Mouse (Mus musculus): ENCODE data around the gene C1qtnf1. TPM values are rescaled to one million over a fixed set of nuclear protein-coding genes. Genes with fewer than 3 reads are reported as not detected.

Gene C1qtnf1
- polyA plus RNA-seq, 1 experiment from 2014 or later: 2.8 TPM

- Histone ChIP-seq H3K27ac (peak overlapping the region; percentile 4; the same call in 1 of the 2 replicates), H3K36me3 (no peaks in the 10 kb centered on the region), H3K4me3 (replicated peaks) (no peak overlapping the region), H3K9me3 (no peaks in the 10 kb centered on the region), H3K4me1 (replicated peaks) (peaks cover 8% of the 10 kb centered on the region; the same call in 1 of the 2 replicates), H3K4me2 (replicated peaks) (no peak overlapping the region), H3K9ac (replicated peaks) (no peak overlapping the region), H3K27me3 (no peaks in the 10 kb centered on the region)
- 85% methylated on average over 10 of the region's 10 CpGs for WGBS
- ATAC-seq: no peak
These were observed 41.6 kb downstream of the C1qtnf1 start for GRCm38 (mm10) chr11:118469509-118470160.

GRCm38 (mm10) chr11:118470234-118470966 is 42.4 kb downstream of the C1qtnf1 start:
- no peaks in the 10 kb centered on the region for H3K9me3 ChIP-seq
- no peak overlapping the region for H3K4me3 ChIP-seq (replicated peaks)
- WGBS: 20% methylated on average over 12 of the region's 12 CpGs
- peaks cover 2% of the 10 kb centered on the region; the same call in 1 of the 2 replicates for H3K27me3 ChIP-seq
- peak overlapping the region; percentile 45; the same call in 1 of the 2 replicates for H3K27ac ChIP-seq
- peaks cover 8% of the 10 kb centered on the region; the same call in 1 of the 2 replicates for H3K4me1 ChIP-seq (replicated peaks)
- H3K4me2 ChIP-seq (replicated peaks): no peak overlapping the region
- H3K36me3 ChIP-seq: no peaks in the 10 kb centered on the region
- no peak overlapping the region for H3K9ac ChIP-seq (replicated peaks)
- ATAC-seq: no peak

- Histone ChIP-seq H3K4me1 (replicated peaks) (peaks cover 10% of the 10 kb centered on the region; the same call in 1 of the 2 replicates), H3K36me3 (no peaks in the 10 kb centered on the region), H3K9ac (replicated peaks) (no peak overlapping the region), H3K9me3 (no peaks in the 10 kb centered on the region), H3K4me3 (replicated peaks) (no peak overlapping the region), H3K4me2 (replicated peaks) (no peak overlapping the region), H3K27me3 (peaks cover 3% of the 10 kb centered on the region; the same call in 1 of the 2 replicates), H3K27ac (no peak overlapping the region)
- ATAC-seq: no peak
- WGBS: 60% methylated on average over 13 of the region's 13 CpGs
These were observed 43.7 kb downstream of the C1qtnf1 start for GRCm38 (mm10) chr11:118471676-118472075.

GRCm38 (mm10) chr11:118473161-118473560 is 45.2 kb downstream of the C1qtnf1 start:
- no peak overlapping the region for H3K4me2 ChIP-seq (replicated peaks)
- 96% methylated on average over 1 of the region's 1 CpGs for WGBS

GRCm38 (mm10) chr11:118473842-118474500 is 46.0 kb downstream of the C1qtnf1 start:
- Histone ChIP-seq H3K27me3 (peaks cover 3% of the 10 kb centered on the region; the same call in 1 of the 2 replicates), H3K4me3 (replicated peaks) (no peak overlapping the region), H3K9me3 (no peaks in the 10 kb centered on the region), H3K27ac (no peak overlapping the region), H3K9ac (replicated peaks) (no peak overlapping the region), H3K4me2 (replicated peaks) (no peak overlapping the region), H3K4me1 (replicated peaks) (peaks cover 22% of the 10 kb centered on the region), H3K36me3 (no peaks in the 10 kb centered on the region)
- 85% methylated on average over 6 of the region's 6 CpGs for WGBS
- no peak for ATAC-seq

More at GRCm38 (mm10) chr11:118473161-118473560, 45.2 kb downstream of the C1qtnf1 start:
- no peaks in the 10 kb centered on the region for H3K9me3 ChIP-seq
- H3K9ac ChIP-seq (replicated peaks): no peak overlapping the region
- H3K27ac ChIP-seq: no peak overlapping the region
- H3K27me3 ChIP-seq: peaks cover 3% of the 10 kb centered on the region; the same call in 1 of the 2 replicates
- peaks cover 22% of the 10 kb centered on the region for H3K4me1 ChIP-seq (replicated peaks)
- no peak for ATAC-seq
- no peak overlapping the region for H3K4me3 ChIP-seq (replicated peaks)
- H3K36me3 ChIP-seq: no peaks in the 10 kb centered on the region

GRCm38 (mm10) chr11:118475496-118476083 is 47.6 kb downstream of the C1qtnf1 start:
- no peak overlapping the region for H3K9ac ChIP-seq (replicated peaks)
- H3K4me3 ChIP-seq (replicated peaks): no peak overlapping the region
- H3K36me3 ChIP-seq: no peaks in the 10 kb centered on the region
- no peak overlapping the region for H3K4me2 ChIP-seq (replicated peaks)
- peaks cover 14% of the 10 kb centered on the region for H3K4me1 ChIP-seq (replicated peaks)
- H3K27ac ChIP-seq: no peak overlapping the region
- ATAC-seq: no peak
- H3K27me3 ChIP-seq: peaks cover 3% of the 10 kb centered on the region; the same call in 1 of the 2 replicates
- WGBS: 90% methylated on average over 7 of the region's 7 CpGs
- H3K9me3 ChIP-seq: no peaks in the 10 kb centered on the region

GRCm38 (mm10) chr11:118476396-118477373 is 48.7 kb downstream of the C1qtnf1 start, which contains the start of gene Engase:
TSS of gene Engase (plus strand) at chr11:118476829.
- Histone ChIP-seq H3K27me3 (peaks cover 3% of the 10 kb centered on the region; the same call in 1 of the 2 replicates), H3K27ac (0 out of 2 replicates have a peak within 1 kb of the TSS, but pooled peaks have one; percentile 3), H3K9ac (replicated peaks) (peak within 1 kb of the TSS; percentile 70), H3K4me1 (replicated peaks) (peaks cover 14% of the 10 kb centered on the region), H3K4me2 (replicated peaks) (peak within 1 kb of the TSS; percentile 75), H3K4me3 (replicated peaks) (peak within 1 kb of the TSS; percentile 56), H3K36me3 (no peaks in the 10 kb centered on the region), H3K9me3 (no peaks in the 10 kb centered on the region)
- WGBS: 1% methylated on average over 57 of the region's 57 CpGs
- ATAC-seq: peak; percentile 100

GRCm38 (mm10) chr11:118479776-118480175 is 51.8 kb downstream of the C1qtnf1 start:
- Histone ChIP-seq H3K27ac (no peak overlapping the region), H3K4me2 (replicated peaks) (no peak overlapping the region), H3K27me3 (peaks cover 3% of the 10 kb centered on the region; the same call in 1 of the 2 replicates), H3K9me3 (no peaks in the 10 kb centered on the region), H3K4me3 (replicated peaks) (no peak overlapping the region), H3K4me1 (replicated peaks) (peaks cover 14% of the 10 kb centered on the region), H3K36me3 (peaks cover 21% of the 10 kb centered on the region), H3K9ac (replicated peaks) (0 out of 2 replicates have a peak overlapping the region, but pooled peaks have one; percentile 7)
- 91% methylated on average over 12 of the region's 12 CpGs for whole genome bisulfite sequencing
- no peak for ATAC-seq

- no peak overlapping the region for H3K9ac ChIP-seq (replicated peaks)
- H3K4me1 ChIP-seq (replicated peaks): peaks cover 14% of the 10 kb centered on the region
- 92% methylated on average over 11 of the region's 11 CpGs for WGBS
These were observed 53.2 kb downstream of the C1qtnf1 start for GRCm38 (mm10) chr11:118481231-118481630.

GRCm38 (mm10) chr11:118481751-118482150 is 53.7 kb downstream of the C1qtnf1 start:
- 82% methylated on average over 14 of the region's 14 CpGs for WGBS
- H3K27me3 ChIP-seq: no peaks in the 10 kb centered on the region
- no peak overlapping the region for H3K4me2 ChIP-seq (replicated peaks)
- no peak overlapping the region for H3K4me3 ChIP-seq (replicated peaks)
- H3K27ac ChIP-seq: no peak overlapping the region
- H3K9ac ChIP-seq (replicated peaks): no peak overlapping the region
- H3K9me3 ChIP-seq: no peaks in the 10 kb centered on the region
- peaks cover 12% of the 10 kb centered on the region for H3K4me1 ChIP-seq (replicated peaks)
- ATAC-seq: no peak
- peaks cover 28% of the 10 kb centered on the region for H3K36me3 ChIP-seq

More at GRCm38 (mm10) chr11:118481231-118481630, 53.2 kb downstream of the C1qtnf1 start:
- Histone ChIP-seq H3K36me3 (peaks cover 28% of the 10 kb centered on the region), H3K27ac (no peak overlapping the region), H3K9me3 (no peaks in the 10 kb centered on the region), H3K4me3 (replicated peaks) (no peak overlapping the region), H3K27me3 (no peaks in the 10 kb centered on the region), H3K4me2 (replicated peaks) (no peak overlapping the region)
- no peak for ATAC-seq
